Mouse (Mus musculus) c-Kit-negative CD71-positive TER-119-positive erythroid progenitor cells, embryonic 14.5 days (primary cell): ENCODE results near the gene Brd9.
"Not testable (repeated sequence)": the region's sequence is repeated elsewhere in the genome, so short reads cannot be mapped to it uniquely, and the experiment has no call there.

ENCODE experiments used
- DNase-seq: peaks from one replicate; pipeline ENCODE4 v3.0.0-alpha.2; 2013; ENCODE audit warnings: low read depth, low spot score

Gene Brd9

DNA sequence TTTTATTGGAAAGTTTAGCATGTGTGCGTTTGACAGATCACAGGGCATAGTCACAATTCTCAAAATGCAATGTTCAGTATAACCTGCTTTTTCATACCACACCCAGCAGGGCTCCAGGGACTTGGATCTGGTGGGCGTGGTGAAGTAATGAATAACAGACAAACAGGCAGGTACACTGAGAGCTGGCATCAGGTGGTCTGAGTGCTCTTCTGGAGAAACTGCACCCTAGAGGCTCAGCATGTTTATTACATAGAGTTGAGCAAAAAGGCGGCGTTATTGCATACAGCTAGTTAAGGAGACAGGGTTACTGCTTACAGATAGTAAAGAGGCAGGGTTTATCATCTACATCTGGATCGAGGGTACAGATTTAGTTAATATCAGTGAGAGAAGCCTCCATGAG lies 52.7 kb downstream of the Brd9 start:
- DNase-seq: no peak

DNA sequence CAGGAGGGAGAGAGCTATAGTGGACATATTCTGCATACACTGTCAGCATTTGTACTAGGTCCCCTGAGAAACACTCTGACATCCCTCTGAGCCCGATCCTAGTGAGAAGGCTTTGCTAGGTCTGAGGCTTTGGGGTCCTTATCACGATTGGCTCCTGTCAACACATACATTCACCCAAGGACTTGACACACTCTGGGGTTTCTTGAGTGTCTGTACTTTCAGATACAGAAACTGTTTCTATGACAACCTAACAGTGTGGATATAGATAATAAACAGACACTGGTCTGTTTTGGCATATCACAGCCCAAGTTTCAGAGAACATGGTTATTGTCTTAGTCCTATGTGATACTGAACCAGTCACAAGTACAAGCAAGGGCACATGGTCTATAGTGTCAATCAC lies 53.1 kb downstream of the Brd9 start:
- DNase-seq: no peak

DNA sequence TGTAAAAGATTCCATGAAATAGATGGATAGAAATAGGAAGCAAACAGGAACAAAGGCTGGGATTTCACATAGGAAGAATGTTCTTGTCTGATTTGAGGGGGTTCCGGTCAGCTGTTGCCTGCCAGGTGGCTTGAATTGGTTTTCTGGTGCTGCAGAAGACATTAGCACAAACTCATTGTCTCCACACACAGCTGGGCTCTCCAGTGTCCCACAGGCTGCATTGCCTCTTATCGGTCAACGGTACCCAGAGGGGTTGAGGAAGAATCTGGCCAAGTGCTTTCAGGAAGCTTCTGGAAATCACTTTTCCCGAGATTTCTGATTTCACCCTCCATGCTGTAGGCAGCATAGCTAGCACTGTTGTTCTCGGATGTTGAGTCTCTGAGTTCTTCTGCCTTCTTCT lies 53.7 kb downstream of the Brd9 start:
- DNase-seq: no peak

DNA sequence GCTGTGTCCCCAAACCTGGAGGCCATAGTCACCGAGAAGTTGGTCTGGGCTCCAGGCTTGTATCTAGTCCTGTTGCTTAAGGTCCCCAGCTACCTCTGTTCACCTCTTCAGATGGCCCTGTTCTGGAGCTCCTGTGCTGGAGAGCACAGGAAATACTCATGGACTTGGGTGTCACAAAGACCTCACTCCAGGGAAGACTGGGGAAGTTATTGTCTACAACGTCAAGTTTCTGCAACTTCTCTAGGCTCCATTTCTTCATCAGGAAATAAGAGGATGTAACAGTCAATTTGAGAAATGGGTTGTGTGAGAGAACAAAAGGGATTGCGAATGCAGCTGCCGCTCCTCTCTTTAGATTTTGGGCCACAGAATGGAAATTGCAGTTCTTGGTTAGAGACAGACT lies 58.8 kb downstream of the Brd9 start:
- DNase-seq: no peak

DNA sequence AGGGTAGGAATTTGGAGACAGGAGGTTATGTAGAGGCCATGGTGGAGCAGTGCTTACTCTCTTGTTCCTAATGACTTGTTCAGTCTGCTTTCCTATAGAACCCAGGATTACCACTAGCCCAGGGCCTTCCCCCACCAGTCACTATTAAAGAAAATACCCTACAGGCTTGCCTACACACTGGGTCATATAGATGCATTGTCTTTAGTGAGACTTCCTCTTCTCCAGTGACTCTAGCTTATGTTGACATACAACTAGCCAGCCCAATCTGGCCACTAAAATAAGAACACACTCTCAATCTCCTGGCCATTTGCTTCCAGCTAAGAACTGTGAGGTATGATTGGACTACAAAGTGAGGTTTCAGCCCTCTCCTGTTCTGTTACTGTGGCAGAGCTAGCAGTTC lies 62.9 kb downstream of the Brd9 start:
- DNase-seq: no peak

DNA sequence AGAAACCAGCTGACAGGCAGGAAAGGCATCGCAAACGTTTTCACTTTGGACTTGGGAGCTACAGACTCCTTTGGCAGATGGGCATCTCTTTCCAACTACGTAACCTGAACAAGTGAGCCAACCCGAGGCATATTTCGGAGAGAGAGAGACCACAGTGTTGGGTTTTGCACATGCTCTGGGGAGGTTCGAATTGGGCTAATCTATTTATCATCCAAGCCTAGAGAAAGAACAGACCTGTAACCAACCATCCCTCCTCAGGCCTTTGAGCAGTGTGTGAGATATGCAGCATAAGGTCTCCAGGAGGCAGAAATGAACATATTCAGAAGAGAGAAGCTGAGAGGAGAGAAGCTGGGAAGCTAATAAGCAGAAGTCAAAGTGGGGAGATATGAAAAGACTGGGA lies 63.4 kb downstream of the Brd9 start:
- DNase-seq: no peak

DNA sequence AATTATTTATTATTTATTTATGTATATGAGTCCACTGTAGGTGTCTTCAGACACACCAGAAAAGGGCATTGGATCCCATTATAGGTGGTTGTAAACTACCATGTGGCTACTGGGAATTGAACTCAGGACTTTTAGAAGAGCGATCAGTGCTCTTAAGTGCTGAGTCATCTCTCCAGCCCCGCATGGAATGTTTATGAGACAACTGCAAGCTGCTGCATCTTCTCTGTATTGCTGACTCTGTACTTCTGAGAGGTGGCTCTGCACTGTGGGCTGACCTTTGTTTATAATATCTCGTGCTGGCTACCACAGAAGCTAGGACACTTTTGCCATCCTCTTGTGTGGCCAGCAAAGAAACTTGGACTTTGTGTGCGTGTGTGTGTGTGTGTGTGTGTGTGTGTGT lies 63.9 kb downstream of the Brd9 start:
- no peak for DNase-seq

DNA sequence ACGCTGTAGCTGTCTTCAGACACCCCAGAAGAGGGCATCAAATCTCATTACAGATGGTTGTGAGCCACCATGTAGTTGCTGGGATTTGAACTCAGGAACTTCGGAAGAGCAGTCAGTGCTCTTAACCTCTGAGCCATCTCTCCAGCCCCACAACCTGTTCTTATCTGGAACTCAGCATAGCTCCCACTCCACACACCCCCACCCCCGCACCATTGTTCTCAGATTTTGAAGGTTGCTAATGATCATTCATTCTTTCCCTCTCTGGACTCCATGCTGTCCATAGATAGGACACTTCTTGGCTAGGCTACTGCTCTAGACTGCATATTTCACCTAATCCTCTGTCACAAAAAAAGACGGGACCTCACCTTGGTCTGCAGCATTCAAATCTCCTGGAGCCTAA lies 69.3 kb downstream of the Brd9 start:
- DNase-seq: not testable (repeated sequence)

DNA sequence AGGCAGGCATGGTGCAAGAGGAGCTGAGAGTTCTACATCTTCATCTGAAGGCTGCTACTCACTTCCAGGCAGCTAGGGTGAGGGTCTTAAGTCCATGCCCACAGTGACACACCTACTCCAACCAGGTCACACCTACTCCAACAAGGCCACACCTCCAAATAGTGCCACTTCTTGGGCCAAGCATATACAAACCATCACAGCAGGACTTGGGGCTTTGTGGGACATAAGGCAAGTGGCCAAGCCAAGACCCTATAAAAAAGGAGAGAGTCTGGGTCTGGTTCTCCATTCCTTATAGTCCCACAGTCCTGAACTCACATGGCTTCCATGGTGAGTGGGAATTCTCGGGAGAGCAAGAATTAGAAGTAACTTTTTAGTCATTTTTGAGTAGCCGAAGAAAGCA lies 70.6 kb downstream of the Brd9 start:
- not testable (repeated sequence) for DNase-seq

DNA sequence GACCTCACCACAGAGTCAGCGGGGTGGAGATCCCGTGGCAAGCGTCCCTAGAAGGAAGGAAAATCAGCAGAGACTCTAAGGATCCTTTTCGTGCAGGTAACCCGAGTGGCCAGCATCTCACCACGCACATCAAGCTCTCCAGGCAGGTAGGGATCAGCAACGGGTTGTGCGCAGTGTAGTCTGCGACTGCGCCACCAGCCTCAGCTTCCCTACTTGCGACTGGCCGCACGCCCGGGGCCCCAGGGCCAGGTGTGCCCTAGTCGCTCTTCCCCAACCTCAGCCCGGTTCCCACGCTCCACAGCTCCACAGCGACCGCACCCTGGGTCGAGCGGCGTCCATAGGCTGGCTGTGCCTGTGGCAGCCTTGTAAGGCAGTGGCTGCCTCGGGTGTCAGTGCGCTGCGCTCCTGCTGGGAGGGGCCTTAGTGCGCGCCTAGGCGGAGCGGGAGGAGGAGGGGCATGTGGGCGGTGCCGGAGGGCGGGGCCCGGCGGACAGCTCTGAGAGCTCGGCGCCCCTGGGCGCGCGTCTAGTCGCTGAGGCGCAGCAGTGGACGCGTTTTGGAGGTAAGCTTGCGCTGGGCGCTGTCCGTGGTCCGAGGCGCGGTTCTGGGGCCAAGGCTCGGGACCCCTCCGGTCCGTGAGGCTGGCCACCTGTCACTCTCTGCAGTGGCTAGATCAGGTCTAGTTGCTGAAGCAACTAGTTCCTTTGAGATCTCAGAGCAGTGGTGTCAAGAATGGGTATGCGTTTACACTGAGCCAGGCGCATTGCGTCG lies 71.5 kb downstream of the Brd9 start, which contains the start of gene Tppp:
Gene Tppp, plus strand, starts transcription at position 460 of the 771 bp plus-strand sequence.
- peak; percentile 69 for DNase-seq

DNA sequence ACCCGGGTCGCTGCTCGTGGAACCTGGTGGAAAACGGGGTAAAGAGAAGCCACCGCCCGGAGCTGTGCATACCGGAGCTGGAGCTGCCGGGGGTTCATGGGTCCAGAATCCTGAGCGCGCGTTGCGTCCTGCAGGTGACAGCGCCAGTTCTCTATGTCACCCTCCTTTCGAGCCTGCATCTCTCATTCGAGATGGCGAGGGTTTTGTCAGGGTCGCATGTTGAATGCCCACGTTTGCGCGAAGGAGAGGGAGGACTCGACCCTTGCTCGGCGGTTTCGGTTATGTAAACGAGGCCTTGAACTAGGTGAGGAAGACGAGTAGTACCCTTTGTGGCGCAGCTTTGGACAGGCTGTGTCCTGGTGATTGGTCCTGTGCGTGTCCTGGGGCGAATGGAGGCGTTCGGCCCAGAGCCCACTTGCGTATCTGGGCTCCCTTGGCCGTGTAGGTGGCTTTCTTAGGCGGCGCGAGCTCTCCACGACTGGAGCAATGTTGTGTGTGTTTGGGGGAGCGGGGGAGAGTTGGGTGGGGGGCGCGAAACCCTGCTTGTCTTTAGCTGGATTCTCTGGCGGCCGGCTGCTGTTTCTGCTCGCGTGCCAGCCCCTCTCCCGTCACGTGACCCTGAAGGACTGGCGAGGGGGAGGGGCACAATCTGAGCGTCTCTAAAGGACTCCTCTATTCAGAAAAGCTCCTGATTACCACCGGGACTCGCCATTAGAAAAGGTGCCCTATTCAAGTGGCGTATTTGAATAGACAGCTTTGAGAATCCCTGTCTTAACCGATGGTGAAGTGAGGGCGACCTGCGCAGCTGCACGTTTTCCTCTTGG lies 72.4 kb downstream of the Brd9 start:
- DNase-seq: no peak
